Mouse (Mus musculus) CD4-positive, CD25-positive, alpha-beta regulatory T cell, adult 2 months (primary cell): Measurements from ENCODE around the gene Zc3h7a.
A peak's percentile ranks its signal among the peaks of the same experiment; 100 is the strongest.
"Not testable (repeated sequence)": the region's sequence is repeated elsewhere in the genome, so short reads cannot be mapped to it uniquely, and the experiment has no call there.

Source experiments
- DNase-seq: peaks from one replicate; pipeline ENCODE4 v3.0.0-alpha.2; 2012; ENCODE audit warnings: low read depth, low spot score

Zc3h7a gene

GRCm38 (mm10) chr16:11143706-11144483, 32.3 kb downstream of the Zc3h7a start:
- DNase-seq, result not testable (repeated sequence)

DNA sequence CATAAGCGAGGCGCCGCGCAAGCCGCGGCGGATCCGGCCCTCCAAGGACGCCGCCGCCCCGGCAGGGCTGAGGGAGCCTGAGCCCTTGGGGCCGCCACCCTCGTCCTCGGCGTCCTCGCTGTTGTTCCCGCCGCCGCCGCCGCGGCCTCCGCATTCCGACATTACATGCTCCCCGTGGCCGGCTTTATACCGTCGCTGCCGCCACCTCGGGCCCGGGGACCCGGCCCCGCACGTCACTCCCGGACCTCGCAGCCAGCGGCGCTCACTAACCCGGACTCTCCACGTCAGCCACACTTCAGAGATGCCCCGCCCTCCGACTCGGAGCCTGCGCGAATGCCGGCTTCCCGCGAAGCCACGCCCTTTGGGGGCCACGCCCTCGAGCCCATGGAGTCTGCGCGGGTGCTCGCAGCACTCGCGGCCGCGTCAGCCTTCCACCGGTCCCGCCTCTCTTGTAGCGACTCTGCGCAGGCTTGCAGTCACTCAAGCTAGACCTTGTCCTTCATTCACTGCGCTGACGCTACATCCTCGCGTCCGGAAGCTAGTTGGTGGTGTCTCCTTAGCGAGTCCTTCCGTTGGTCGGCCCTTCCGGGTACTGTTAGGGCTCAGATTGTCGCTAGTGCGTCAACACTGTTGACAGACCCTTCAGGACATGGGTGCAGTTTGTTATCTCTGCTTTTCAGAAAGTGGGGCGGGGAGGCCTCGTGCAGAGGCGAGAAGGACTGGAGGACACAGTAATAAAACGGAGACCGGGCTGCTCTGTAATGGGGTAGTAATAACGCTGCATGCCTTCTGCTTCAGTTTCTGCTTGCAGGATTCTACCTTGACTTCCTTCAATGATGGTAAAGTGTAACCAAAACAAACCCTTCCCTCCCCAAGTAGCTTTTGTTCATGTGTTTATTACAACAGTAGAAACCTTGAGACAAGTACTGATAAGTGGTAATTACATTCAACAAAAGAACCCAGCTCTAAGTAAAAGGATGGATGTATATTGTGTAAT, 41.5 kb downstream of the Zc3h7a start, which contains the start of gene Txndc11:
TSS of gene Txndc11 (minus strand) at position 303 of the 997 bp plus-strand sequence.
- DNase-seq, result peak; percentile 100

- no peak for DNase-seq
Measured at GRCm38 (mm10) chr16:11133476-11134347, 42.5 kb downstream of the Zc3h7a start.

GRCm38 (mm10) chr16:11132839-11133238, 43.4 kb downstream of the Zc3h7a start:
- DNase-seq, result no peak

DNA sequence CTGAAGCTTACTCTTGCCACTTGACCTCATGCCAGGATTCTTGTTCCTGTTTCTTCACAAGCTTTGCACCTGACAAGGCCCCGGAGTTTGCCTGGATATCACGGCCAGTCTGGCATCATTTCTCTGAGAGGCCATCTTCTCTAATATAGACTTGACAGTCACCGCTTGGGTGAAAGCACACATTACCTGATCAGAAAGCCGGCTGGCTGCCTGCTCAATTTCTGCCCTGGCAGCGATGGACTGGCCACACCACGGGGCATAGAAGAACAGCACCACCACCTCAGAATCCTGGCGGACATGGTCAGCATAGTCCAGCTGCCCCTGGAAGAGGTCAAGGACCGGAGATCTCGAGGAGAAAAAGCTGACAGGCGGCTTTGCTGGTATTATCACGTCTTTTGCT, 47.9 kb downstream of the Zc3h7a start:
- no peak for DNase-seq

DNA sequence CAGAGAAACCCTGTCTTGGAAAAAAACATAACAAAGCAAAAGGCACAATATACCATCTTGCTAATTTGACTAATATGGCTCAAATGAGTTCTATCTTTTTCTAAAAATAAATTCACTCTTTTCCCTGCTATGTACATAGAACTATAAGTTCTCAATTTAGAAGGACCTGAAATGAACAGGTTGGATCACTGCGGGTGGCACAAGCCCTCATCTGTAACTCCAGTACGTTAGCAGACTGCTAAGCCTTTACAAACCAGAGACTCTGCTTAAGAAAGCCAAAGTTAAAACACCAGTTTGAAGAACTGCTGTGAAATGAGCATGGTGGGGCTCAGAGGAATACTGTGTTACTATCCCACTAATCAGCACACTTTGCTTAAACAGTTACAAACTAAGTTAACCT, 50.8 kb downstream of the Zc3h7a start:
- no peak for DNase-seq

DNA sequence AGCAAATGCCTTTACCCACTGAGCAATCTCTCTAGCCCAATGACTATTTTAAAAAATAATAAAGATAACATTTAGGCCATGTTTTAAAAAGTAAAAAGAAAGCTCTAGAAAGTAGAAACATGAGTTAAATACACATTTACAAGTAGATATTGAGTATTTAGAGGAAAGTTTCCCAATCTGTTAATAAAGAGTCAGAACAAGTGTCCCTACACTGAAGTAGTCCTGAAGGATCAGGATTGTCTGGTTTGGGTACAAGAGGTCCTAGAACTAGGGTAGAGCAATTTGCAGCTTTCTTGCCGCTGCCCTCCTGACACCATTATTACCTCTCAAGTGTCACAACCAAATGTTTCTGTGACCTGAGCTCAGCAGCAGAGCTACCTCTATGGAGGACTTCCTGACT, 52.1 kb downstream of the Zc3h7a start:
- DNase-seq, result no peak

DNA sequence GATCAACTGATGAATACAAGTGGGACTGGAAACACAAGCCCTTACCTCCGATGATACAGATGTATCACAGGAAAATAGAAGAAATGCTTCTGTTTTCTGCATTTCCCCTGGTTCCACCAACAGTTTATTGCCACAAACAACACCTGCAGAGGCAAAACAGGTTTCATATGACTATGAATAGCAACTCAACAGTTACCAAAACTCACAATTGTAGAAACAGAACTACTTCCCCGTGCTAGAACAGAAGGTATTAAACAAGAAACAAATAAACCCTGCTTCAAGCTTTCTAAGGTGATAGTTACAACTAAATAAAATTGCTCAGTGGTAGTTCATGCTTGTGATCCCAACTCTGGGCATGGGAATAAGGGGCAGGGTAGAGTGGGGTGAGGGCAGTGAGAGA, 53.6 kb downstream of the Zc3h7a start:
- DNase-seq, result no peak

DNA sequence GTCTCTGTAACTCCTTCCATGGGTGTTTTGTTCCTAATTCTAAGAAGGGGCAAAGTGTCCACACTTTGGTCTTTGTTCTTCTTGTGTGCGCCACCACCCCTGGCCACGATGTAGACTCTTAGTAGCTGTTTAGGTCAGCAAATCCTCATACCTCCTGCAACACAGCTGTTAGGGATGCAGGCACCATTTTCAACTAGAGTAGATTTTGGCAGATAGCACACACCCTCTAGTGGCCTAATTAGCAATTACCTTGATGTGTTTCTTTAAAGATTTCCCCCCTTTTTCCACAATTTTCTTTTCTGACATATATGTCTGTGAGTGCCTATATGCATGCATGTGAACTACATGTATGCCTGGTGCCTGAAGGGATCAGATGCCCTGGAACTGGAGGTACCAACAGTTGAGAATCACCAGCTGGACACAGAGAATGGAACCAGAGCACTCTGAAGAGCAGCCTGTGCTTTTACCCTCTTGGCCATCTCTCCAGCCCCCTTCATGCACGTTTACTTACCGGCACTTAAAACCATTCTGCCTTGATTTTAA, 66.9 kb downstream of the Zc3h7a start:
- peak; percentile 56 for DNase-seq

- DNase-seq, result no peak
Measured at GRCm38 (mm10) chr16:11104905-11105304, 71.3 kb downstream of the Zc3h7a start.

DNA sequence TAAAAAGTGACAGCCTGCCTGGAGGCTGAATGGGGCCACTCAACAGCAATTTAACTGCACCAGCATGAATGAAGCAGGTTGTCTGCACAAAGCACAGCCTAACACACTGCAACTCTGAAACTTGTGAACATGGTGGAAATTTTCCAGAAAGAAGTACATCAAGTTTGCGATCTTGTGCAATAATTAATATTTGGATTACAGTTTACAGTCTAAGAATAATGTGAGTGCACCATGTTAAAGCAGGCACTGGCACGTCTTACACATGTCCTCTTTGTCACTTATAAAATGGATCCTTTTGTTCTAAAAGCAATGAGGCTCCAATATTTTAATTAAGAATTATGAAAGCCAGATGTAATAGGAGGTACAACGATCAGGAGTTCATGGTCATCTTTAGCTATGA, 78.9 kb downstream of the Zc3h7a start:
- DNase-seq, result no peak

GRCm38 (mm10) chr16:11093717-11094386, 82.3 kb downstream of the Zc3h7a start:
- no peak for DNase-seq

DNA sequence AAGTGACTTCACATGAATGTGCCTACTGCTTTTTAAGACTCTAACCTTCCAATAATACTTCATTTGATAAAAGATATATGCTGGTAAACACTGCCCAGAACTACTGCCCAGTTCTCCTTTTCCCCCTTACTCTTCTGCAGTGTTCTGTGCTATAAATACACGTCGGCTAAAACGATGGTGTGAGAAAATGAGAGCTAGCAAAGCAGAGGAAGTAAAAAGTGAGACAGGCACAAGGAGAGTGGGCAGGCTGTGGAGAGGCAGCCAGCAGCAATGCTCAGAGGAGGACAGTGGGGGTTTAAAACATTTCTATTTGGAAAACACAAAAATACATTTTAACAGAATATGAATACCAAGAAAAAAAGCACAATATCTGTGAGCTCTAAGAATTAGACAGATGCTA, 83.7 kb downstream of the Zc3h7a start:
- no peak for DNase-seq

- no peak for DNase-seq
Measured at GRCm38 (mm10) chr16:11092061-11092460, 84.1 kb downstream of the Zc3h7a start.

GRCm38 (mm10) chr16:11090836-11091570, 85.2 kb downstream of the Zc3h7a start:
- no peak for DNase-seq

- no peak for DNase-seq
Measured at GRCm38 (mm10) chr16:11086856-11087588, 89.2 kb downstream of the Zc3h7a start.
